Mouse (Mus musculus): Measurements from ENCODE around the gene Fbxo3. TPM values are rescaled to one million over a fixed set of nuclear protein-coding genes. Genes with fewer than 3 reads are reported as not detected.
"Not testable (repeated sequence)": the region's sequence is repeated elsewhere in the genome, so short reads cannot be mapped to it uniquely, and the experiment has no call there.

The Fbxo3 gene
- polyA plus RNA-seq, 1 experiment from 2014 or later = 56.6 TPM

- no peak overlapping the region for H3K4me2 ChIP-seq (replicated peaks)
- no peak for ATAC-seq (ENCODE audit: low FRiP score, low read depth)
- H3K27me3 ChIP-seq = no peaks in the 10 kb centered on the region
- WGBS = 82% methylated on average over 5 of the region's 5 CpGs
- no peaks in the 10 kb centered on the region for H3K4me1 ChIP-seq
- peaks cover 46% of the 10 kb centered on the region for H3K36me3 ChIP-seq
- H3K9me3 ChIP-seq = no peaks in the 10 kb centered on the region
- no peak overlapping the region for H3K4me3 ChIP-seq
- H3K9ac ChIP-seq = no peak overlapping the region
- H3K27ac ChIP-seq = no peak overlapping the region
Observed at GRCm38 (mm10) chr2:104041632-104042031, 14.1 kb downstream of the Fbxo3 start.

- Histone ChIP-seq H3K4me1 (no peaks in the 10 kb centered on the region), H3K27me3 (no peaks in the 10 kb centered on the region), H3K4me2 (replicated peaks) (no peak overlapping the region), H3K4me3 (no peak overlapping the region), H3K9ac (no peak overlapping the region), H3K36me3 (peaks cover 42% of the 10 kb centered on the region), H3K9me3 (no peaks in the 10 kb centered on the region), H3K27ac (no peak overlapping the region)
- no peak for ATAC-seq (ENCODE audit: low FRiP score, low read depth)
- 95% methylated on average over 15 of the region's 15 CpGs for WGBS
Observed at GRCm38 (mm10) chr2:104042766-104043165, 15.2 kb downstream of the Fbxo3 start.

- 48% methylated on average over 5 of the region's 5 CpGs for WGBS
- Histone ChIP-seq H3K9ac (no peak overlapping the region), H3K4me1 (no peaks in the 10 kb centered on the region), H3K4me3 (no peak overlapping the region), H3K9me3 (no peaks in the 10 kb centered on the region), H3K36me3 (peaks cover 43% of the 10 kb centered on the region), H3K27ac (no peak overlapping the region), H3K4me2 (replicated peaks) (no peak overlapping the region), H3K27me3 (no peaks in the 10 kb centered on the region)
- no peak for ATAC-seq (ENCODE audit: low FRiP score, low read depth)
Observed at GRCm38 (mm10) chr2:104043624-104044478, 16.3 kb downstream of the Fbxo3 start.

GRCm38 (mm10) chr2:104044479-104045080, 17.1 kb downstream of the Fbxo3 start:
- H3K27me3 ChIP-seq = no peaks in the 10 kb centered on the region
- H3K4me3 ChIP-seq = no peak overlapping the region
- peaks cover 39% of the 10 kb centered on the region for H3K36me3 ChIP-seq
- no peaks in the 10 kb centered on the region for H3K4me1 ChIP-seq
- no peak overlapping the region for H3K9ac ChIP-seq
- 77% methylated on average over 1 of the region's 1 CpGs for WGBS
- no peak for ATAC-seq (ENCODE audit: low FRiP score, low read depth)
- H3K27ac ChIP-seq = no peak overlapping the region
- no peak overlapping the region for H3K4me2 ChIP-seq (replicated peaks)
- no peaks in the 10 kb centered on the region for H3K9me3 ChIP-seq

- Histone ChIP-seq H3K36me3 (peaks cover 53% of the 10 kb centered on the region), H3K4me3 (no peak overlapping the region), H3K4me1 (no peaks in the 10 kb centered on the region), H3K27ac (no peak overlapping the region), H3K9ac (no peak overlapping the region), H3K4me2 (replicated peaks) (no peak overlapping the region), H3K27me3 (no peaks in the 10 kb centered on the region), H3K9me3 (no peaks in the 10 kb centered on the region)
- no peak for ATAC-seq (ENCODE audit: low FRiP score, low read depth)
- WGBS = 89% methylated on average over 1 of the region's 1 CpGs
Observed at GRCm38 (mm10) chr2:104058381-104058780, 30.9 kb downstream of the Fbxo3 start.

GRCm38 (mm10) chr2:104058954-104059353, 31.4 kb downstream of the Fbxo3 start:
- no peak overlapping the region for H3K4me3 ChIP-seq
- H3K27me3 ChIP-seq = no peaks in the 10 kb centered on the region
- H3K4me1 ChIP-seq = no peaks in the 10 kb centered on the region
- 92% methylated on average over 4 of the region's 4 CpGs for WGBS
- H3K9me3 ChIP-seq = no peaks in the 10 kb centered on the region; the same call in 1 of the 2 replicates
- H3K9ac ChIP-seq = no peak overlapping the region
- H3K36me3 ChIP-seq = peaks cover 48% of the 10 kb centered on the region
- no peak overlapping the region for H3K27ac ChIP-seq
- ATAC-seq (ENCODE audit: low FRiP score, low read depth) = no peak
- H3K4me2 ChIP-seq (replicated peaks) = no peak overlapping the region

- 82% methylated on average over 10 of the region's 10 CpGs for WGBS
- H3K4me1 ChIP-seq = no peaks in the 10 kb centered on the region
- no peak overlapping the region for H3K9ac ChIP-seq
- no peak overlapping the region for H3K27ac ChIP-seq
- no peak for ATAC-seq (ENCODE audit: low FRiP score, low read depth)
- H3K4me2 ChIP-seq (replicated peaks) = no peak overlapping the region
- no peaks in the 10 kb centered on the region; the same call in 1 of the 2 replicates for H3K9me3 ChIP-seq
- no peak overlapping the region for H3K4me3 ChIP-seq
- peaks cover 40% of the 10 kb centered on the region for H3K36me3 ChIP-seq
- H3K27me3 ChIP-seq = no peaks in the 10 kb centered on the region
Observed at GRCm38 (mm10) chr2:104059786-104060185, 32.3 kb downstream of the Fbxo3 start.

GRCm38 (mm10) chr2:104060996-104061395, 33.5 kb downstream of the Fbxo3 start:
- 93% methylated on average over 6 of the region's 6 CpGs for WGBS
- H3K9me3 ChIP-seq = no peaks in the 10 kb centered on the region; the same call in 1 of the 2 replicates

GRCm38 (mm10) chr2:104062665-104063064, 35.1 kb downstream of the Fbxo3 start:
- Histone ChIP-seq H3K36me3 (peaks cover 32% of the 10 kb centered on the region), H3K9ac (no peak overlapping the region), H3K4me2 (replicated peaks) (no peak overlapping the region), H3K9me3 (no peaks in the 10 kb centered on the region; the same call in 1 of the 2 replicates), H3K27ac (no peak overlapping the region), H3K4me1 (no peaks in the 10 kb centered on the region), H3K27me3 (no peaks in the 10 kb centered on the region), H3K4me3 (no peak overlapping the region)
- ATAC-seq (ENCODE audit: low FRiP score, low read depth) = no peak

More at GRCm38 (mm10) chr2:104060996-104061395, 33.5 kb downstream of the Fbxo3 start:
- Histone ChIP-seq H3K9ac (no peak overlapping the region), H3K4me1 (no peaks in the 10 kb centered on the region), H3K27me3 (no peaks in the 10 kb centered on the region), H3K36me3 (peaks cover 32% of the 10 kb centered on the region), H3K27ac (no peak overlapping the region), H3K4me2 (replicated peaks) (no peak overlapping the region), H3K4me3 (no peak overlapping the region)
- no peak for ATAC-seq (ENCODE audit: low FRiP score, low read depth)

GRCm38 (mm10) chr2:104064152-104064551, 36.6 kb downstream of the Fbxo3 start:
- Histone ChIP-seq H3K4me3 (no peak overlapping the region), H3K9me3 (no peaks in the 10 kb centered on the region; the same call in 1 of the 2 replicates), H3K9ac (no peak overlapping the region), H3K4me1 (no peaks in the 10 kb centered on the region), H3K36me3 (peaks cover 23% of the 10 kb centered on the region), H3K27me3 (no peaks in the 10 kb centered on the region), H3K4me2 (replicated peaks) (no peak overlapping the region), H3K27ac (no peak overlapping the region)
- ATAC-seq (ENCODE audit: low FRiP score, low read depth) = no peak
- 85% methylated on average over 2 of the region's 2 CpGs for WGBS

GRCm38 (mm10) chr2:104065526-104065925, 38.0 kb downstream of the Fbxo3 start, which contains the start of gene Gm10912:
Gene Gm10912 (plus strand): TSS chr2:104065826.
- not testable (repeated sequence) for ATAC-seq (ENCODE audit: low FRiP score, low read depth); H3K9me3 ChIP-seq; H3K27ac ChIP-seq; H3K27me3 ChIP-seq; H3K9ac ChIP-seq; H3K4me2 ChIP-seq (replicated peaks); H3K4me1 ChIP-seq; H3K4me3 ChIP-seq
- H3K36me3 ChIP-seq = peaks cover 13% of the 10 kb centered on the region
- WGBS = 85% methylated on average over 6 of the region's 6 CpGs

- not testable (repeated sequence) for H3K4me2 ChIP-seq (replicated peaks); H3K4me3 ChIP-seq; ATAC-seq (ENCODE audit: low FRiP score, low read depth); H3K4me1 ChIP-seq; H3K36me3 ChIP-seq; H3K27me3 ChIP-seq; H3K9ac ChIP-seq; H3K9me3 ChIP-seq; H3K27ac ChIP-seq
- 92% methylated on average over 7 of the region's 7 CpGs for WGBS
Observed at GRCm38 (mm10) chr2:104068450-104068849, 40.9 kb downstream of the Fbxo3 start, which contains the start of gene Gm10799. Gene Gm10799 (minus strand): TSS chr2:104068550.
